Mouse (Mus musculus) embryonic facial prominence, embryonic 15.5 days (tissue): ENCODE data around the gene Mpdu1. TPM values are rescaled to one million over a fixed set of nuclear protein-coding genes. Genes with fewer than 3 reads are reported as not detected.

Experiments
- ATAC-seq: fragments of 200-750 bp; cut with Nextera tagmentation; 2 replicates; pipeline ENCODE4 v1.8.0; 2017; ENCODE audit warnings: low read depth, moderate TSS enrichment; ENCODE audit not compliant: insufficient number of reproducible peaks, low FRiP score, low TSS enrichment
- H3K27ac ChIP-seq: fragments of 300-500 bp; sonication (generic); replicated peaks from 2 replicates; pipeline ENCODE4 v1.5.1; 2015; ENCODE audit warnings: mild to moderate bottlenecking, inconsistent platforms
- H3K27me3 ChIP-seq: fragments of 300-500 bp; sonication (generic); 2 replicates; pipeline ENCODE4 v1.6.1; 2015; ENCODE audit warnings: inconsistent platforms
- H3K36me3 ChIP-seq: fragments of 300-500 bp; sonication (generic); 2 replicates; pipeline ENCODE4 v1.6.1; 2015; ENCODE audit warnings: mild to moderate bottlenecking, inconsistent platforms
- H3K4me1 ChIP-seq: fragments of 300-500 bp; sonication (generic); 2 replicates; pipeline ENCODE4 v1.6.1; 2015; ENCODE audit warnings: inconsistent platforms
- H3K4me2 ChIP-seq: fragments of 300-500 bp; sonication (generic); replicated peaks from 2 replicates; pipeline ENCODE4 v1.6.1; 2015; ENCODE audit warnings: mild to moderate bottlenecking, inconsistent platforms
- H3K4me3 ChIP-seq: fragments of 300-500 bp; sonication (generic); replicated peaks from 2 replicates; pipeline ENCODE4 v1.5.1; 2015; ENCODE audit warnings: mild to moderate bottlenecking, inconsistent platforms
- H3K9ac ChIP-seq: fragments of 300-500 bp; sonication (generic); 2 replicates; pipeline ENCODE4 v1.6.1; 2015; ENCODE audit warnings: inconsistent platforms
- H3K9me3 ChIP-seq: fragments of 300-500 bp; sonication (generic); replicated peaks from 2 replicates; pipeline ENCODE4 v1.6.1; 2016; ENCODE audit warnings: inconsistent platforms
- WGBS: fragments of 180-500 bp; shearing (Covaris S2); methylation state at CpG from one replicate; pipeline ENCODE4 v1.1.7; 2015; 5-methylcytosine and 5-hydroxymethylcytosine counted together
- polyA plus RNA-seq: library from polyadenylated mRNA; unstranded; fragments of >200 nt; fragmentation: Nextera tagmentation; extraction: Ambion mirVana; gene quantifications from 2 replicates; pipeline ENCODE4 v1.2.1, GENCODE M21; 2015

Gene Mpdu1
- polyA plus RNA-seq, 1 experiment from 2014 or later, result 66.5 TPM

- Histone ChIP-seq H3K4me1 (peaks cover 35% of the 10 kb centered on the region), H3K4me2 (no peak overlapping the region), H3K36me3 (peaks cover 46% of the 10 kb centered on the region), H3K4me3 (no peak overlapping the region), H3K9ac (no peak overlapping the region), H3K9me3 (no peaks in the 10 kb centered on the region), H3K27me3 (no peaks in the 10 kb centered on the region), H3K27ac (no peak overlapping the region)
- ATAC-seq, result no peak
- WGBS, result 93% methylated on average over 2 of the region's 2 CpGs
These were observed 16.7 kb upstream of the Mpdu1 start for GRCm38 (mm10) chr11:69679144-69679543.

DNA sequence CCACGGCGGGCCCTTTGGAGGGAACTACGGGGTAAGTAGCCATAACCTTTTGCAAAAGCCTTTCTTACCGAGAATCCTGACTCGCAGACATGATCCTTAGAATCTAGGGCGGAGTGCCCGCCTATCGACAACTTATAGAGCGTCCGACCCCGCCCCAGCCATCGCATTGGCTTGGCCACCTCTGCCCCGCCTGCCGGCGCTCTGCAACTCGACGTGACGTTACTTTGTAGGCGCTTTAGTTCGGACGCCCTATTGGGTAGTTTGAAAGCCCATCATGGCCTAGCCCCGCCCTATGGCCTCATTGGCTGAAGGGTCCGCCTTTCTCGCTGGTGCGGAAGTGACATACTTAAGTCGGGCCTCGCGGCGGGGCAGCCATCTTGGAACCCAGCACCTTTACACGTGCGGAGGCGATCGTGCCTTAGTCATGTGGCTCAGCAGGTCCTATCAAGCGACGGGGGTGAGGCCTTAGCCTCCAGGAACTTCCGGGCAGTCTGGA, 9.8 kb upstream of the Mpdu1 start, which contains the start of gene Eif4a1:
Gene Eif4a1, minus strand, starts transcription at position 213 of the 496 bp plus-strand sequence.
- Histone ChIP-seq H3K36me3 (peaks cover 79% of the 10 kb centered on the region), H3K4me1 (peaks cover 23% of the 10 kb centered on the region), H3K4me2 (peak within 1 kb of the TSS; percentile 77), H3K9ac (peak within 1 kb of the TSS; percentile 83), H3K27me3 (no peaks in the 10 kb centered on the region), H3K27ac (peak within 1 kb of the TSS; percentile 98), H3K4me3 (peak within 1 kb of the TSS; percentile 61), H3K9me3 (no peaks in the 10 kb centered on the region)
- under 1% methylated on average over 36 of the region's 36 CpGs for WGBS
- peak; percentile 98 for ATAC-seq

DNA sequence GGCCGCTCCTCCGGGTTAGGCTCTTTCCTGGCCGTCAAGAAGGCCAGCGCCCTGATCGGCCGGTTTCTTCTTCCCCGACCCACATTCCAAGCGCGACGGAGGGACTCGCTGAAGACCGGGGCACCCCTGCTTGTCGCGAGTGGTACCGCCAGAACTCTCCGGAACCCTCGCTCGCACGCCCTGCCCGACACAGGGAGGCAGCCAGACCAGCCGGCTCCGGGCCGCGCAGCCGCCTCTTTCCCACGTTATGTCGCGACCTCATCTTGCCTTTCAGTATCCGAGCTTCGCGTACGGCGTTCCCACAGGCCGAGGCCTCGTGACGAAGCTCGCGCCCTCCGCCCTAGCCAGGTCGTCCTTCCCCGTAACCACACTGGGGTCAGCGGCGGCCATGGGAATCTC, 9.3 kb upstream of the Mpdu1 start:
- H3K27me3 ChIP-seq, result no peaks in the 10 kb centered on the region
- H3K36me3 ChIP-seq, result peaks cover 77% of the 10 kb centered on the region
- peak overlapping the region; percentile 61 for H3K4me3 ChIP-seq
- peak overlapping the region; percentile 98 for H3K27ac ChIP-seq
- under 1% methylated on average over 43 of the region's 43 CpGs for WGBS
- H3K4me2 ChIP-seq, result peak overlapping the region; percentile 77
- H3K4me1 ChIP-seq, result peaks cover 23% of the 10 kb centered on the region
- peak overlapping the region; percentile 83 for H3K9ac ChIP-seq
- ATAC-seq, result no peak; the same call in 1 of the 2 replicates
- no peaks in the 10 kb centered on the region for H3K9me3 ChIP-seq

GRCm38 (mm10) chr11:69670786-69671725, 8.6 kb upstream of the Mpdu1 start:
- under 1% methylated on average over 55 of the region's 61 CpGs for WGBS
- Histone ChIP-seq H3K4me1 (peaks cover 23% of the 10 kb centered on the region), H3K4me3 (peak overlapping the region; percentile 61), H3K9ac (peak overlapping the region; percentile 83), H3K27me3 (no peaks in the 10 kb centered on the region), H3K27ac (peak overlapping the region; percentile 98), H3K9me3 (no peaks in the 10 kb centered on the region), H3K36me3 (peaks cover 77% of the 10 kb centered on the region), H3K4me2 (peak overlapping the region; percentile 77)
- peak; percentile 79 for ATAC-seq

- Histone ChIP-seq H3K9ac (no peak overlapping the region), H3K36me3 (peaks cover 67% of the 10 kb centered on the region), H3K9me3 (no peaks in the 10 kb centered on the region), H3K4me3 (no peak overlapping the region), H3K4me2 (no peak overlapping the region), H3K4me1 (peaks cover 30% of the 10 kb centered on the region), H3K27me3 (no peaks in the 10 kb centered on the region), H3K27ac (no peak overlapping the region)
- WGBS, result 77% methylated on average over 3 of the region's 3 CpGs
- ATAC-seq, result no peak
These were observed 4.2 kb upstream of the Mpdu1 start for GRCm38 (mm10) chr11:69666665-69667005.

DNA sequence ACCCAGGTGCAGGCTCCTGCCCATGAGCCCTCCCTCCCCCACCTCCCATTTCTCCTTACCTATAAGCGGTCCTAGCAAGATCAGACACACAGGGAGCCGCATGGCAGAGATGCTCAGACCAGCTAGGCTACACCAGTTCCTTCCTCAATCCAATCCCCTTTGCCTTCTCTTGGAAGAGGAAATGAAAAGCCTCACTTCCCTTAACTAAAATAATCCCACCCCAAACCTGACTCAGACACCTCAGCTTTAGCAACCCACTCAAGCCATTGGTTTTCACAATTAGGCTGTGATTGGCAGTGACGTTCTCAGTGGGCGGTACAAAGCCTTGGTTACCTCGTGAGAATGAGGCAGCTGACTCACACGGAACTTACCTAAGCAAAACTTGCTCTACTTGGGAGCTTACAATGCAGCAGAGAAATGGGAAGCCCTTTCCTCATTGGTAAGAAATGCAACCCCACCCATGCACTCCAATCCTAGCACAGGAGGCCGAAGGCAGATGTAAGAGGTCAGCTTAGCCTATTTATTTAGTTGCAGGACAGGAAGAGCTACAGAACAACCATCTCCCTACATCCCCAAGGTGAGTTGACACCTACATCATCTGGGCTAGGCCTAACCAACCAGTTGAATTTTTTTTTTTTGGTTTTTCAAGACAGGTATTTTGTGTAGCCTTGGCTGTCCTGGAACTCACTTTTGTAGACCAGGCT, 3.7 kb upstream of the Mpdu1 start, which contains the start of gene Cd68:
Gene Cd68, minus strand, starts transcription at position 193 of the 704 bp plus-strand sequence.
- Histone ChIP-seq H3K4me2 (no peak within 1 kb of the TSS), H3K36me3 (peaks cover 67% of the 10 kb centered on the region), H3K9me3 (no peaks in the 10 kb centered on the region), H3K27me3 (no peaks in the 10 kb centered on the region), H3K4me1 (peaks cover 35% of the 10 kb centered on the region), H3K4me3 (no peak within 1 kb of the TSS), H3K9ac (no peak within 1 kb of the TSS), H3K27ac (peak within 1 kb of the TSS; percentile 52)
- 26% methylated on average over 7 of the region's 7 CpGs for WGBS
- ATAC-seq, result no peak

GRCm38 (mm10) chr11:69665457-69665960, 3.1 kb upstream of the Mpdu1 start:
- peaks cover 35% of the 10 kb centered on the region for H3K4me1 ChIP-seq
- H3K9ac ChIP-seq, result no peak overlapping the region
- WGBS, result 74% methylated on average over 9 of the region's 9 CpGs
- no peaks in the 10 kb centered on the region for H3K9me3 ChIP-seq
- peaks cover 63% of the 10 kb centered on the region for H3K36me3 ChIP-seq
- no peak overlapping the region for H3K4me3 ChIP-seq
- ATAC-seq, result no peak
- no peak overlapping the region for H3K4me2 ChIP-seq
- no peaks in the 10 kb centered on the region for H3K27me3 ChIP-seq
- H3K27ac ChIP-seq, result peak overlapping the region; percentile 41

- no peak for ATAC-seq
- peaks cover 29% of the 10 kb centered on the region for H3K4me1 ChIP-seq
- no peaks in the 10 kb centered on the region for H3K9me3 ChIP-seq
- WGBS, result 88% methylated on average over 7 of the region's 7 CpGs
- H3K4me2 ChIP-seq, result no peak overlapping the region
- H3K4me3 ChIP-seq, result no peak overlapping the region
- H3K36me3 ChIP-seq, result peaks cover 57% of the 10 kb centered on the region
- no peaks in the 10 kb centered on the region for H3K27me3 ChIP-seq
- peak overlapping the region; percentile 52 for H3K27ac ChIP-seq
- H3K9ac ChIP-seq, result no peak overlapping the region
These were observed 2.4 kb upstream of the Mpdu1 start for GRCm38 (mm10) chr11:69664841-69665240.

DNA sequence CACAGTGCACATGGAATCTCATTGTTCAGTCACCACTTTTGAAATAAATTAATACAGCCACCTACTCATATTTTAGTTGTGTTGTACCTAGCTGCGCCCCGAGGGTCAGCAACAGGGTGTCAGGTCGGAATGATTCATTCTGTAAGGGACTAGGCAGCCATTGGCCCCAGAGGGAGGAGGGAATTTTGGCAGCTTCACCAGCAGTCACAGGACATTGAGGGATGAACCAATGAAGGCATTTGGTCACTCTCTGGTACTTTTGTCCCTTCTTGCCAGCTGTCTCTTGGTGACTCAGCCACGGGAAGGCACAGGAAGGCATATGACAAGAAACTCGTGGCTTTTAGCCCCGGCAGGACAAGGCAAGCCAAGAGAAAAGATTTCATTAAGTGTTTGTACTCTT, 1.4 kb upstream of the Mpdu1 start:
- Histone ChIP-seq H3K27ac (peak overlapping the region; percentile 96; the same call in 1 of the 2 replicates), H3K4me1 (peaks cover 20% of the 10 kb centered on the region), H3K27me3 (no peaks in the 10 kb centered on the region), H3K4me3 (no peak overlapping the region), H3K4me2 (no peak overlapping the region), H3K9me3 (no peaks in the 10 kb centered on the region), H3K9ac (no peak overlapping the region), H3K36me3 (peaks cover 53% of the 10 kb centered on the region)
- ATAC-seq, result no peak
- WGBS, result 85% methylated on average over 6 of the region's 6 CpGs

GRCm38 (mm10) chr11:69662967-69663671, 677 bp upstream of the Mpdu1 start:
- Histone ChIP-seq H3K27me3 (no peaks in the 10 kb centered on the region), H3K36me3 (peaks cover 53% of the 10 kb centered on the region), H3K9me3 (no peaks in the 10 kb centered on the region), H3K4me1 (peaks cover 18% of the 10 kb centered on the region), H3K4me2 (peak overlapping the region; percentile 48), H3K4me3 (peak overlapping the region; percentile 56), H3K9ac (peak overlapping the region; percentile 15; the same call in 1 of the 2 replicates), H3K27ac (peak overlapping the region; percentile 96)
- 67% methylated on average over 13 of the region's 13 CpGs for WGBS
- no peak for ATAC-seq
